Mouse (Mus musculus) C2C12 (cell line): Measurements from ENCODE around the gene Gm10645.

Source experiments
- CTCF ChIP-seq: IDR thresholded peaks from one replicate; pipeline ENCODE4 v1.5.1; 2011; ENCODE audit not compliant: control insufficient read depth, insufficient read depth, insufficient read length
- FOSL1 ChIP-seq: IDR thresholded peaks from one replicate; pipeline ENCODE4 v1.8.0; 2011; ENCODE audit warnings: mild to moderate bottlenecking, low read length; ENCODE audit not compliant: poor library complexity, insufficient read depth, severe bottlenecking
- MAX ChIP-seq: IDR thresholded peaks from one replicate; pipeline ENCODE4 v1.6.1; 2011; ENCODE audit warnings: mild to moderate bottlenecking, control low read depth
- MYOD1 ChIP-seq: IDR thresholded peaks from one replicate; pipeline ENCODE4 v1.6.1; 2011; ENCODE audit warnings: low read depth; ENCODE audit not compliant: control insufficient read depth, insufficient read length
- USF1 ChIP-seq: IDR thresholded peaks from one replicate; pipeline ENCODE4 v1.6.1; 2011; ENCODE audit warnings: low read depth, mild to moderate bottlenecking, control low read depth, moderate library complexity

GRCm38 (mm10) chr8:83160613-83161012, 5.4 kb downstream of the Gm10645 start:
- TF ChIP-seq CTCF (no peak), MAX (no peak), USF1 (no peak), MYOD1 (no peak), FOSL1 (no peak)
